ENCODE assay signal across 10 mouse cellular contexts in genomic region chr11:116411582-116411981, GRCm38 (mm10). TPM values are rescaled to one million over a fixed set of nuclear protein-coding genes. Genes with fewer than 3 reads are reported as not detected.
DNase-seq lines count a peak whose midpoint lies in the region; ATAC-seq and TF ChIP-seq lines count a peak whose summit lies in the region.
"Had no signal": no experiment of that assay in that cellular context is flagged by ENCODE, and none has a peak within 500 bp of the region (broad histone marks: within the 10 kb centered on the region; RNA-seq: fewer than 3 reads in every experiment).

No protein-coding gene starts in this region.

- intact Hi-C loops in heart, postnatal 25 days (cut with DNase I): no loop called here

- H3K4me2 ChIP-seq in heart, embryonic 15.5 days: peak overlapping the region; percentile 99
- peak overlapping the region; percentile 94 for H3K4me2 ChIP-seq in forebrain, postnatal 0 days (ENCODE audit: low read depth)
- peak overlapping the region; percentile 99 for H3K4me2 ChIP-seq in midbrain, embryonic 12.5 days (replicated peaks)

- H3K9me3 ChIP-seq in heart, embryonic 15.5 days (replicated peaks): no peaks in the 10 kb centered on the region
- H3K9me3 ChIP-seq in forebrain, postnatal 0 days (ENCODE audit: low read length): no peaks in the 10 kb centered on the region
- no peaks in the 10 kb centered on the region for H3K9me3 ChIP-seq in midbrain, embryonic 12.5 days

- peaks cover 19% of the 10 kb centered on the region for H3K4me1 ChIP-seq in heart, embryonic 15.5 days (replicated peaks)
- peaks cover 9% of the 10 kb centered on the region for H3K4me1 ChIP-seq in forebrain, postnatal 0 days (ENCODE audit: insufficient read depth)
- H3K4me1 ChIP-seq in midbrain, embryonic 12.5 days: peaks cover 25% of the 10 kb centered on the region
- H3K4me1 ChIP-seq in thymus, adult 2 months (replicated peaks; ENCODE audit: control insufficient read depth, insufficient read depth, low read length): peaks cover 9% of the 10 kb centered on the region

- ATAC-seq in heart, embryonic 15.5 days (replicated peaks; ENCODE audit: insufficient number of reproducible peaks, insufficient read depth, low FRiP score, low read depth): no peak
- no peak for ATAC-seq in forebrain, postnatal 0 days
- ATAC-seq in midbrain, embryonic 12.5 days (ENCODE audit: low FRiP score, low read depth): no peak

- no peaks in the 10 kb centered on the region; the same call in 1 of the 2 replicates for H3K27me3 ChIP-seq in heart, embryonic 15.5 days
- H3K27me3 ChIP-seq in forebrain, postnatal 0 days (ENCODE audit: insufficient read depth, low read length): no peaks in the 10 kb centered on the region
- H3K27me3 ChIP-seq in midbrain, embryonic 12.5 days: peaks cover 14% of the 10 kb centered on the region
- H3K27me3 ChIP-seq in thymus, adult 2 months (ENCODE audit: control insufficient read depth, insufficient read depth, low read length): no peaks in the 10 kb centered on the region

- no peak for DNase-seq in heart, postnatal 25 days (ENCODE audit: low spot score)
- DNase-seq in brain, adult 2 months (ENCODE audit: low read depth, low spot score): peak; percentile 85
- peak; percentile 22 for DNase-seq in forebrain, postnatal 0 days
- no peak for DNase-seq in urinary bladder, postnatal 4 days (ENCODE audit: low spot score in 2 of 2)
- no peak for DNase-seq in frontal cortex, postnatal 25 days (ENCODE audit: low spot score in 2 of 2)
- DNase-seq in thymus, adult 2 months: no peak

- H3K27ac ChIP-seq in heart, embryonic 15.5 days: no peak overlapping the region
- H3K27ac ChIP-seq in forebrain, postnatal 0 days (ENCODE audit: low read depth, low read length): no peak overlapping the region
- 0 out of 2 replicates have a peak overlapping the region, but pooled peaks have one; percentile 87 for H3K27ac ChIP-seq in midbrain, embryonic 12.5 days (replicated peaks)
- no peak overlapping the region for H3K27ac ChIP-seq in thymus, adult 2 months (ENCODE audit: control insufficient read depth, insufficient read depth, low read length)

- H3K4me3 ChIP-seq in heart, embryonic 15.5 days: peak overlapping the region; percentile 82
- peak overlapping the region; percentile 97 for H3K4me3 ChIP-seq in forebrain, postnatal 0 days (ENCODE audit: low read depth, low read length)
- H3K4me3 ChIP-seq in midbrain, embryonic 12.5 days: peak overlapping the region; percentile 86
- H3K4me3 ChIP-seq in thymus, adult 2 months (ENCODE audit: control insufficient read depth, insufficient read depth, low read length): no peak overlapping the region

- no peak for TF ChIP-seq POLR2A in thymus, adult 2 months (IDR thresholded peaks at IDR 0.05; ENCODE audit: control insufficient read depth, extremely low read depth, insufficient read depth, low read length, poor library complexity)

- H3K9ac ChIP-seq in heart, embryonic 15.5 days: peak overlapping the region; percentile 71; the same call in 1 of the 2 replicates
- H3K9ac ChIP-seq in forebrain, postnatal 0 days: peak overlapping the region; percentile 92; the same call in 1 of the 2 replicates
- peak overlapping the region; percentile 96 for H3K9ac ChIP-seq in midbrain, embryonic 12.5 days (replicated peaks)

- no peaks in the 10 kb centered on the region for H3K36me3 ChIP-seq in heart, embryonic 15.5 days
- no peaks in the 10 kb centered on the region for H3K36me3 ChIP-seq in forebrain, postnatal 0 days (ENCODE audit: insufficient read depth)
- 0 out of 2 replicates have a peak, but pooled peaks cover 3% of the 10 kb centered on the region for H3K36me3 ChIP-seq in midbrain, embryonic 12.5 days
- H3K36me3 ChIP-seq in thymus, adult 2 months (ENCODE audit: control insufficient read depth, insufficient read depth, low read length): no peaks in the 10 kb centered on the region
- H3K36me3 ChIP-seq: G1E had no signal

- WGBS in heart, embryonic 15.5 days: 32% methylated on average over 6 of the region's 6 CpGs
- 5% methylated on average over 6 of the region's 6 CpGs for WGBS in forebrain, postnatal 0 days
- 9% methylated on average over 6 of the region's 6 CpGs for WGBS in midbrain, embryonic 12.5 days
- 73% methylated on average over 6 of the region's 6 CpGs for WGBS in thymus, adult 2 months

- no peak for TF ChIP-seq CTCF in forebrain, postnatal 0 days (IDR thresholded peaks at IDR 0.05; ENCODE audit: low read depth)
- no peak for TF ChIP-seq CTCF in thymus, adult 2 months (IDR thresholded peaks at IDR 0.05; ENCODE audit: borderline replicate concordance, control insufficient read depth, extremely low read depth, insufficient read depth, low read length, poor library complexity)

RNA-seq across cellular contexts. Expression of gene Rnf157, which starts 1.2 kb away (rescaled TPM):
- 7.1 and 14.3 TPM in 2 replicates for polyA plus RNA-seq in heart, embryonic 15.5 days (2015; fragmentation: Nextera tagmentation; extraction: Ambion mirVana)
- total RNA-seq in heart, postnatal 25 days (2021): 1 to 10 TPM; 3.9 to 4.1 TPM
- total RNA-seq in forebrain, postnatal 0 days (2014; rRNA removed): 92.7 and 105 TPM in 2 replicates
- polyA plus RNA-seq in forebrain, postnatal 0 days (2015; fragmentation: Nextera tagmentation; extraction: Ambion mirVana): 47.3 and 56.7 TPM in 2 replicates
- polyA plus RNA-seq in midbrain, embryonic 12.5 days (2016; fragmentation: Nextera tagmentation; extraction: Ambion mirVana): 35.7 and 37.8 TPM in 2 replicates
- polyA plus RNA-seq in thymus, adult 2 months (2012; rRNA removed): 98.7 and 119 TPM in 2 replicates

RNA-seq across cellular contexts. Expression of gene Ubald2, which starts 22.3 kb away (rescaled TPM):
- polyA plus RNA-seq in heart, embryonic 15.5 days (2015; fragmentation: Nextera tagmentation; extraction: Ambion mirVana): 29.3 and 32.5 TPM in 2 replicates
- 10 to 100 TPM; 36.7 to 37.9 TPM for total RNA-seq in heart, postnatal 25 days (2021)
- total RNA-seq in forebrain, postnatal 0 days (2014; rRNA removed): 88.0 and 127 TPM in 2 replicates
- 50.6 and 68.5 TPM in 2 replicates for polyA plus RNA-seq in forebrain, postnatal 0 days (2015; fragmentation: Nextera tagmentation; extraction: Ambion mirVana)
- 47.7 and 52.5 TPM in 2 replicates for polyA plus RNA-seq in midbrain, embryonic 12.5 days (2016; fragmentation: Nextera tagmentation; extraction: Ambion mirVana)
- polyA plus RNA-seq in thymus, adult 2 months (2012; rRNA removed): 558 and 566 TPM in 2 replicates

RNA-seq across cellular contexts. Expression of gene Qrich2, which starts 54.5 kb away (rescaled TPM):
- 0.10 TPM in 1 of 2 replicates, not detected in the other for polyA plus RNA-seq in heart, embryonic 15.5 days (2015; fragmentation: Nextera tagmentation; extraction: Ambion mirVana)
- not detected for total RNA-seq in heart, postnatal 25 days (2021)
- total RNA-seq in forebrain, postnatal 0 days (2014; rRNA removed): not detected in 2 replicates
- not detected in 2 replicates for polyA plus RNA-seq in forebrain, postnatal 0 days (2015; fragmentation: Nextera tagmentation; extraction: Ambion mirVana)
- not detected in 2 replicates for polyA plus RNA-seq in midbrain, embryonic 12.5 days (2016; fragmentation: Nextera tagmentation; extraction: Ambion mirVana)
- 0.19 and 0.24 TPM in 2 replicates for polyA plus RNA-seq in thymus, adult 2 months (2012; rRNA removed)
- polyA plus RNA-seq: frontal cortex, adult 2 months had no signal

Comparison
In these comparisons a context has a peak if more than half of its experiments do, and no peak if none do; other contexts are left out.
1. DNase-seq: peak in brain, adult 2 months (single experiment) and forebrain, postnatal 0 days (single experiment); none in heart, postnatal 25 days (single experiment), urinary bladder, postnatal 4 days (0 of 2), frontal cortex, postnatal 25 days (0 of 2) and thymus, adult 2 months (single experiment).
2. Peak in every context shown above with its lines, with median percentiles within 50 percentile points of each other: H3K4me2 ChIP-seq and H3K9ac ChIP-seq.